Mouse (Mus musculus) brain, adult 2 months (tissue): ENCODE measurements around the gene Zbtb8b.
"Not testable (repeated sequence)": the region's sequence is repeated elsewhere in the genome, so short reads cannot be mapped to it uniquely, and the experiment has no call there.

Experiments used
- DNase-seq: peaks from one replicate; pipeline ENCODE4 v3.0.0; 2011; ENCODE audit warnings: low read depth, low spot score

Zbtb8b gene

DNA sequence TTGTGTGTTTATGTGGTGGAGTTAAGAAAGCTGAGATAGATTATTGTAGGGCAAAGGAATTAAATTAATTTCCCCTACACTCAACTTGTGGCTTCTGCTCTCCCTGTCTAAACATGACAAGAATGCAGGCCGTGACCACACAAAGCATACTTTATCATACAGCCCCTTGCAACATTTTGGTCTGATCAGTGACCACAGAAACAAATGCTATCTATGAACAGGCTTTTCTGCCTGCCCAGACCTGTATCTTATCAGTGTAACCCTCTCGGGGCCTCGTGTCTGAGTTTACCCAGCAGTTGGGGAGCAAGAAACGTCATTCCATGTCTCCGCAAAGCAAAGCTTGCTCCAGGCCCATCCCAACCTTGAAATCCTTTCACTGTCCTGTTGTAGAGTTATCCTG is 24.2 kb downstream of the Zbtb8b start:
- no peak for DNase-seq

GRCm38 (mm10) chr4:129415892-129416291 is 24.8 kb downstream of the Zbtb8b start:
- no peak for DNase-seq

DNA sequence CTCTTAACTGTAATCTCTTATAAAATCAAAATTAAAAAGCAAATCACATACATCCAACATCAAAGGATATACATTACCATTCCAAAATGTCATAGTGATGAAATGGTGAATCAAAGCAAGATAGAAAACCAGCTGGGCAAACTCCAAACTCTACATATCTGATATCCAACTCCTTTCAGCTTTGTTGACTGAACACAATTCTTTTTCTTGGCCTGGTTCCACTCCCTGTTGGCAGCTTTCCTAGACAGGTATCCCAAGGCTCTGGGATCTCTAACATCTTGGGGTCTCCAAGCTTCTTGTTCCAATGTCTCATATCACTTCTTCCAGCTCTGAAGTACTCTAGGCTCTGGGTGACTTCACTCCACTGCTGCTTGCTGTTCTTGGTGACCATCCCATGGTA is 29.7 kb downstream of the Zbtb8b start:
- no peak for DNase-seq

DNA sequence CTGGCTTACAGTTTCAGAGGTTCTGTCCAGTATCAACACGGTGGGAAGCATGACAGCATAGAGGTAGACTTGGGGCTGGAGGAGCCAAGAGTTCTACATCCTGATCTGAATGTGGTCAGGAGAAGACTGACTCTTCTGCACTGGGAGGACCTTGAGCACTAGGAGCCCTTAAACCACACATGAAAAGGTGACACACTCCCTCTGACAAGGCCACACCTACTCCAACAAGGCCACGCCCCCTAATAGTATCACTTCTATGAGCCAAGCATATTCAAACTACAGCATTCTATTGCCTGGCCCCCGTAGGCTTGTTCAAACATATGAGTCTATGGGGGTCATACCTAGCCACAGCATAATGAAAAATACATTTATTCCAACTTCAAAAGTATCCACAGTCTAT is 30.1 kb downstream of the Zbtb8b start:
- not testable (repeated sequence) for DNase-seq

- peak; percentile 73 for DNase-seq
Measured at GRCm38 (mm10) chr4:129406447-129406846, 34.2 kb downstream of the Zbtb8b start.

DNA sequence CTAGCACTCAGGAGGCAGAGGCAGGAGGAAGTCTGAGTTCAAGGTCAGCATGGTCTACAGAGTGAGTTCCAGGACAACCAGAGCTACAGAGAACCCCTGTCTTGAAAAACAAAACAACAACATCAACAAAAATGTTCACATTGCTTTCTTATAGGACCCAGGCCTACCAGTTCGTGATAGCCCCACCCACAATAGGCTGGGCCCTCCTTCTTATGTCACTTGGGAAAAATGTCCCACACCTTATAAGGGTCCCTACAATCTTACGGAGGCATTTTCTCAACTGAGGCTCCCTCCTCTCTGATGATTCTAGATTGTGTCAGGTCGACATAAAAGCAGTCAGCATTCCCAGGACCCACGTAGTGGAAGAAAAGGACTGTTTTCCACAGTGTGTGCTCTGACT is 40.8 kb downstream of the Zbtb8b start:
- DNase-seq = no peak

GRCm38 (mm10) chr4:129396960-129397359 is 43.7 kb downstream of the Zbtb8b start:
- DNase-seq = no peak

DNA sequence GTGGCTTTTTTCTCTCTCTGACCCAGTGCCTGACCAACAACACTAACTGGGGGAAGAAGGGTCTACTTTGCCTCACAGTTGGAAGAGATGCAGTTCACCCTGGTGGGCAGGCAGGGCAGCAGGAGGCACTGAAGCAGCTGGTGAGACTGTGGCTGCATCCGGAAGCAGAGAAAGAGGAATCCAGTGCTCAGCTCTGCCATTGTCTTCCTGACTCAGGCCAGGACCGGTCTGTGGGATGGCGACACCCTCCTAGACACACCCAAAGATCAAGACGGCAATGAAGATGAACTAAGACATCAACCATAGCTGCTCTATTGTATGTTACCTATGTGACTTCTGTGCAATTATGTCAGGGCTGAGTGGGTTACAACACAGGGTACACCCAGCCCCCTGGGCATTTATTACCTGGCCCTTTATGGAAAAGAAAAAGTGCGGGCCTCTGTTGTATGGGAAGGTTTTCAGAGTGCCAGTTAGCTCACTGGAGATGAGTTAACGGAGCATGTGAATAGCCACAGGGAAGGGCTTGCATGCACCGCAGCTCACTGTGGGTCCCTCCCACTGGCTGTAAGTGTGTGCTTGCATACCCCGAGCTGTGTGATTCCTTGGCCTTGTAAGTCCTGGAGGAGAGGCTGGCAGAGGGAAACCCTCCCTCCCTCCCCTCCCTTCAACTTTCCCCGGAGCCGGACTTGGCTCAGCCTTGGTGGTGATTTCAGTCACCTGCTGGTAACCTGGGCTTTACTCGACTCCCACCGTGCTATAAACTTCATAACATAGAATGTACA is 46.4 kb downstream of the Zbtb8b start:
- no peak for DNase-seq

DNA sequence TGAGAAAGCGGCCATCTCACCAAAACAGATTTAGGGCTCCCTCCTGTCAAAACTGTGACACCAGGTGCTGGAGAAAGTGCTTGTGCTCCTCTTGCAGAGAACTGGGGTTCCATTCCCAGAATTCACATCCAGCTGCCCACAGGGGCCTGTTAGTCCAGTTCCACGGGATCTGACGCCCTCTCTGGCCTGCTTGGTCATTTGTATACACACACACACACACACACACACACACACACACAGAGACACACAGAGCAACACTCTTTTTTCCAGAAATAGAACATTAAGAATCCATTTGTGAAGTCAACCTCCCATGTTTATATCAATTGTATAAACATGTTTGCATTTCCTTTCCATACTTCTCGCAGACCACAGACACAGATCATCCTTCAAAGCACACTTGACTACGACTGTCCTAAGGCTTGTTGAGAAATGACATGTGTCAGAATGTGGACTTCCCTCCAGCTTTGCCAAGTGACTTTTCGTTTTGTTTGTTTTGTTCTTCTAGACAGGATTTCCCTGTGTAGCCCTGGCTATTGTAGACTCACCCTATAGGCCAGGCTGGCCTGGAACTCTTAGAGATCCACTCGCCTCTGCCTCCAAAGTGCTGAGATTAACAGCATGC is 49.6 kb downstream of the Zbtb8b start:
- no peak for DNase-seq

GRCm38 (mm10) chr4:129390216-129390743 is 50.4 kb downstream of the Zbtb8b start:
- DNase-seq = no peak

- no peak for DNase-seq
Measured at GRCm38 (mm10) chr4:129388404-129388803, 52.2 kb downstream of the Zbtb8b start.

DNA sequence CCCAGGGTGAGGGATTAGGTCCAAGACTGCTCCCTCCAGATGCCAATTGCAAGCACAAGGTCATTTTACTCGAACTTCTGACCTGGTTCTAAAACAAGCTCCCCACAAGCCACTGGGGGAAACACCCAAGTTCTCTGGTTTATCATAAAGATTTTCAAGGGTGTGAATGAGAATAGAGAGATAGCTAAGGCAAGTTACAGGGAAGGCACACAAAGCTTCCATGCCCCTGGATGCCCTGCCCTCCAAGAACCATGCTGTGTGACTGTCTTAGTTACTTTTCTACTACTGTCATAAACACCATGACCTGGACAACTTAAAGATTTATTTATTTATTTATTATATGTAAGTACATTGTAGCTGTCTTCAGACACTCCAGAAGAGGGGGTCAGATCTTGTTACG is 53.7 kb downstream of the Zbtb8b start:
- no peak for DNase-seq

DNA sequence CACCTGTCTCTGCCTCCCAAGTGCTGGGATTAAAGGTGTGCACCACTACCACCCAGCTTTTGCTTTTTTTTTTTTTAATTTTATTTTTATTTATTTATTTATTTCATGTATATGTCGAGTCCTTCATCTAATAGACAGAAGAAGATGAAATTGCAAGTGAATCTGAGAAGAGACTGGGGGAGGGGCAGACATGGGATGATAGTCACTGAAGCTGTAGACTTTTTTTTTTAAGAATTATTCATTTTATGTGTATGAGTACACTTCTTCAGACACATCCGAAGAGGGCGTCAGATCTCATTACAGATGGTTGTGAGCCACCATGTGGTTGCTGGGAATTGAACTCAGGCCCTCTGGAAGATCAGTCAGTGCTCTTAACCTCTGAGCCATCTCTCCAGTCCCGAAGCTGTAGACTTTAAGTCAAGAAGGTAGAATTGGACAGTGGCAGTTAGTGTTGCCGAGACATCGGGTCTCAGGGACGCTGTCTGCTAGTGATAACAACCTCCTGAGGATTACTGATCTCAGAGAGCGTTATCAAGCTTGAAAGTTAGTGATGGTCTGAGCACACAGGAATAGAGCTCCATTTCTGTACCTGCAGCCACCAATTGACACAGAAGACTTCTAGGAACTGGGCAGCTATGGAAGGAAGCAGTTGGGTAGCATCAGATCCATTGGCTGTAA is 54.2 kb downstream of the Zbtb8b start:
- DNase-seq = no peak

- DNase-seq = no peak
Measured at GRCm38 (mm10) chr4:129385685-129386084, 55.0 kb downstream of the Zbtb8b start.

GRCm38 (mm10) chr4:129384440-129384839 is 56.2 kb downstream of the Zbtb8b start:
- no peak for DNase-seq

DNA sequence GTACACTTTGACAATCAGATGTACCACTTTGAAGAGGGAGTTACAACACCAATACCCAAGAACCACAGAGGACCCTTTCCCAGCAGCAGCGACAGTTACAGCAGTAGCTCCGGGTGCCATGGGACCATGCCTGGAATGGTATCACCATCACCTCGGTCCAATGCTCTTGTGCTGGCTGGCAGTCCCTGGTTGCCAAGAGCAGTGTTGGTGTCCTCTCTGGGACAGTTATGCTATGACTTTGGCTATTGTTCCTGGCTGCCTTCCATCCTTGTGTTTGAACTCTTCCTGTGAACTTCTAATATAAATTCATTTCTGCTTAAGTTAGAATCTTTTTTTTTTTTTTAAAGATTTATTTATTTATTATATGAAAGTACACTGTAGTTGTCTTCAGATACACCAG is 57.1 kb downstream of the Zbtb8b start:
- DNase-seq = no peak

DNA sequence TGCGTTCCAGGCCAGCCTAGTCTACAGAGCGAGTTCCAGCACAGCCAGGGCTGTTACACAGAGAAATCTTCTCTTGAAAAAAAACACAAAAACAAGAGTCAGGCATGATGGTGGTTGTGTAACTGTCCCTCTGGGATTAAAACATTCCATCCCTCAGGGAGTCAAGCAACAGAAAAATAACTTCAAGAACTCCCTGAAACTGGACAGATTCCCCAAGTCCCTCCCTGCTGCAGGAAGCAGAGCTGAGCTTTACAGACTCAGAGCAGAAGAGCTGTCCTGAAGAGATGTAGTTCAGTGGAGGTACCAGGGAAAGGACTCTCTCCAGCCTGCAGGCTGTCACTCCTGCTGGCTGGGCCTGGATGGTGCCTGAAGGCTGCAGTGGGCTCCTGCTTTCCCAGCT is 58.2 kb downstream of the Zbtb8b start:
- no peak for DNase-seq

DNA sequence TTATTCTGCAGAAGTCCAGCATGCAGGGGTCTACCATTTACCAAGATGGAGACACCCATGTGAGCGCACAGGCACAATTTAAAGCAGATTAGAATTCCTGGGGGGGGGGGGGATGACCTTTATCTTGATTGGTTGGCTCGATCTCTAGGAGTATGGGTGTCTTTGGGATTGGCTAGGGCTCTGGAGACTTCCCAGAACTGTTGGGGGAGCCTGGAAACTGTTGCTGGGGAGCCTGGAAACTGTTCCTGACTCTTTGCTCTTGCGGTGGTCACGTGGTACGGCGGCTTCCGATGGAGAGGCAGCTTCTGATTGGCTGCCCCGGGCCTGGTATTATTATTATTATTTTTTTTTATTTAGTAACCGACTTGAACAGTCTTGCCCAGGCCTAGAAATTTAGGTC is 58.6 kb downstream of the Zbtb8b start:
- DNase-seq = no peak

GRCm38 (mm10) chr4:129381148-129381547 is 59.5 kb downstream of the Zbtb8b start:
- DNase-seq = peak; percentile 29

DNA sequence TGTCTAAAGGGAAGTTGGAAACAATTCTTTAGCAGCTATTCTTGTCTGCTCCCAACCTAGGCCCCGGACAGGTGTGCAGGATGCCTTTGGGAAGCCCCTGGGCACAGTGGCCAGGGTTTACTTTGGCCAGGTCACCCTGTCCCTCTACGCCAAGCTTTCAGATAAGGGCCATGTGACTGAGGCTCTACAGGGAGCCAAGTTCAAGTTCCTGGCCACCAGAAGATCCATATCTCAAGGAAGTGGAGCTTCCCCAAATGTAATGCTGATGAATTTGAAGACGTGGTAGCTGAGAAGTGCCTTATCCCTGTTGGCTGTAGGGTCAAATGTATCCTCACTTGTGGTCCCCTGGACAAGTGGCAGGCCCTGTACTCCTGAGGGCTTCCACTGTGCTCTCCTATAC is 60.8 kb downstream of the Zbtb8b start:
- no peak for DNase-seq

GRCm38 (mm10) chr4:129377601-129378390 is 62.9 kb downstream of the Zbtb8b start, which contains the start of gene Zbtb8a:
TSS of gene Zbtb8a (minus strand) at chr4:129378116.
- DNase-seq = peak; percentile 75
